Mouse (Mus musculus): ENCODE data around the gene Fuom.
"Not testable (repeated sequence)": the region's sequence is repeated elsewhere in the genome, so short reads cannot be mapped to it uniquely, and the experiment has no call there.

Fuom gene

GRCm38 (mm10) chr7:140101993-140102860, at the start of gene Fuom:
TSS of gene Fuom (minus strand) at chr7:140102441.
- peak; percentile 59 to 74 for DNase-seq (ENCODE audit: low spot score in 2 of 2)

- DNase-seq (ENCODE audit: low spot score in 2 of 2) = no peak
These were observed 42.3 kb upstream of the Fuom start for GRCm38 (mm10) chr7:140144550-140144949.

GRCm38 (mm10) chr7:140141350-140141749, 39.1 kb upstream of the Fuom start:
- DNase-seq (ENCODE audit: low spot score in 2 of 2) = no peak

- DNase-seq (ENCODE audit: low spot score in 2 of 2) = no peak
These were observed 35.7 kb upstream of the Fuom start for GRCm38 (mm10) chr7:140138021-140138310.

- DNase-seq (ENCODE audit: low spot score in 2 of 2) = peak; percentile 98 to 99
These were observed 35.1 kb upstream of the Fuom start, which contains the start of gene Mtg1 for GRCm38 (mm10) chr7:140137135-140138020. TSS of gene Mtg1 (plus strand) at chr7:140137564.

GRCm38 (mm10) chr7:140135106-140135770, 33.0 kb upstream of the Fuom start:
- no peak for DNase-seq (ENCODE audit: low spot score in 2 of 2)

- not testable (repeated sequence) for DNase-seq (ENCODE audit: low spot score in 2 of 2)
These were observed 31.8 kb upstream of the Fuom start for GRCm38 (mm10) chr7:140134033-140134432.

- DNase-seq (ENCODE audit: low spot score in 2 of 2) = not testable (repeated sequence)
These were observed 29.9 kb upstream of the Fuom start for GRCm38 (mm10) chr7:140132184-140132583.

- no peak for DNase-seq (ENCODE audit: low spot score in 2 of 2)
These were observed 25.7 kb upstream of the Fuom start for GRCm38 (mm10) chr7:140127911-140128310.

- no peak for DNase-seq (ENCODE audit: low spot score in 2 of 2)
These were observed 24.7 kb upstream of the Fuom start for GRCm38 (mm10) chr7:140126934-140127333.

GRCm38 (mm10) chr7:140126022-140126350, 23.7 kb upstream of the Fuom start:
- DNase-seq (ENCODE audit: low spot score in 2 of 2) = no peak

- DNase-seq (ENCODE audit: low spot score in 2 of 2) = peak; percentile 61 to 72
These were observed 23.2 kb upstream of the Fuom start for GRCm38 (mm10) chr7:140125278-140126021.

- DNase-seq (ENCODE audit: low spot score in 2 of 2) = no peak
These were observed 22.1 kb upstream of the Fuom start for GRCm38 (mm10) chr7:140124382-140124781.

- DNase-seq (ENCODE audit: low spot score in 2 of 2) = no peak
These were observed 20.5 kb upstream of the Fuom start for GRCm38 (mm10) chr7:140122765-140123164.

GRCm38 (mm10) chr7:140121338-140121910, 19.2 kb upstream of the Fuom start:
- DNase-seq (ENCODE audit: low spot score in 2 of 2) = no peak

GRCm38 (mm10) chr7:140120484-140120883, 18.2 kb upstream of the Fuom start:
- DNase-seq (ENCODE audit: low spot score in 2 of 2) = no peak

- DNase-seq (ENCODE audit: low spot score in 2 of 2) = peak; percentile 61 to 73
These were observed 14.3 kb upstream of the Fuom start, which contains the start of gene Echs1 for GRCm38 (mm10) chr7:140116329-140117054. TSS of gene Echs1 (minus strand) at chr7:140116476.

- peak in 1 of 2 experiments; percentile 35 for DNase-seq (ENCODE audit: low spot score in 2 of 2)
These were observed 13.5 kb upstream of the Fuom start, which contains the start of gene Paox for GRCm38 (mm10) chr7:140115583-140116328. TSS of gene Paox (plus strand) at chr7:140115799.

- no peak for DNase-seq (ENCODE audit: low spot score in 2 of 2)
These were observed 9.7 kb upstream of the Fuom start for GRCm38 (mm10) chr7:140111943-140112342.

GRCm38 (mm10) chr7:140104009-140104408, 1.8 kb upstream of the Fuom start:
- no peak for DNase-seq (ENCODE audit: low spot score in 2 of 2)
